Mouse (Mus musculus): ENCODE data around the gene Tbc1d10c.

GRCm38 (mm10) chr19:4217855-4218254 lies 26.8 kb upstream of the Tbc1d10c start:
- no peak for TF ChIP-seq CTCF (IDR thresholded peaks at IDR 0.05; ENCODE audit: extremely low read depth, insufficient read length, insufficient replicate concordance, low read depth, low read length)
- TF ChIP-seq POLR2A (IDR thresholded peaks at IDR 0.05; ENCODE audit: low read depth, low read length): no peak
